Mouse (Mus musculus): Measurements from ENCODE around the gene Sphkap. TPM values are rescaled to one million over a fixed set of nuclear protein-coding genes. Genes with fewer than 3 reads are reported as not detected.

Sphkap gene
- polyA plus RNA-seq, 1 experiment: 10.9 TPM

DNA sequence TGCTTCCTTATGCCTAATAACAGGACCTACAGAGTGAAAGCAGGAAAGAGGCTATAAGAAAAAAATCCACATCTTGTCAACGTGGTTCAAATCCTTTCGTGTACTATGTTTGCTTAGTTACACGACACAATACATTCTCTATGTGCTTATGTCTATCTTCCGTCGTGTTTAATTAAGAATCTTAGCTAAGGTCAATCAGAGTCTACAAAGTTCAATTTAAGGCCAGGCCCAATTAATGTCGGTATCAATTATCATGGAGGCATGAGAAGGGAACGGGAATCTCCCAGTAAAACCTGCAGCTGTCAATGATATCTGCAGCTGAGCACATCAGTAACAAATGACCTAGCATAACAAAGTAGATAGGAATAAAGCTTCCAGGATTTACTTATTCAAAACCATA, 122.1 kb downstream of the Sphkap start:
- DNase-seq (ENCODE audit: low read depth): no peak
- TF ChIP-seq POLR2A (IDR thresholded peaks at IDR 0.05; ENCODE audit: borderline replicate concordance, extremely low read depth, insufficient read depth, insufficient read length, poor library complexity, severe bottlenecking) (no peak), CTCF (IDR thresholded peaks at IDR 0.05; ENCODE audit: borderline replicate concordance, extremely low read depth, insufficient read depth, insufficient read length) (no peak)

DNA sequence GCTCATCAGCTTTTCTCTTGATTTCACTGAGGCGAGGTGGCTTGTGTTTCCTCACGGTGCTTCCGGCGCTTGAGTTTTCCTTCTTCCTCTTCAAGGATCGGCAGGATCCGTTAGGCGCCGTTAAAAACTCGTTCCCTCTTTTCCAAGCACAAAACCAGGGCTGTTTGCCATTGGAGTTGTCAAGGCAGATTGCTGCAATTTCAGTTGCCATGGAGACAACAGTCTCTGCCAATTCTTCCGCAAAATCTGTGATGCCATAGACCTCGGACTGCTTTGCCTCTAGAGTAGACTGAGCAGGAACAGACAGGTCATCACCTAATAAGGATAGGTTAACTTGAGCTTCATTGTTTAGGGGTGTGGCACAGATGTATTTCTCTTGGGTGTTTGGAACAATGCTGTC, 131.0 kb downstream of the Sphkap start:
- TF ChIP-seq POLR2A (IDR thresholded peaks at IDR 0.05; ENCODE audit: borderline replicate concordance, extremely low read depth, insufficient read depth, insufficient read length, poor library complexity, severe bottlenecking) (no peak), CTCF (IDR thresholded peaks at IDR 0.05; ENCODE audit: borderline replicate concordance, extremely low read depth, insufficient read depth, insufficient read length) (no peak)
- peak; percentile 92 for DNase-seq (ENCODE audit: low read depth)

DNA sequence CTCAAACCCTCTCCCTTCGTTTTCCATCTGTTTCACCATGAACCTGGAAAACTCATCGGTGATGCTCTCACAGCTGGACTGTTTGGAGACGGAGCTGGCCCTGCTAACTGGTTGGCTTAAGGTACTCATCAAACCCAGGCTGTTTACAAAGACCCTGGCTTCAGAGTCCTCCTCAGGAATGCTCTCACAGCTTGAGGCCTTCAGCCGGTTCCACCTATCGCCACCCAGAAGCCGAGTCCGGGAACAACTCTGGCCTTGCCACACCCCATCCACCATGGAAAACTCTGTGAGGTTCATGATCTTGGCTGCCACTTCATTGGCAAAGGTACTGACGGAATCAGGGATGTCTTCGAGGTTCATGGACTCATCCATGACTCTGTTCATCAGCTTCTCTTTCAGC, 131.4 kb downstream of the Sphkap start:
- TF ChIP-seq POLR2A (IDR thresholded peaks at IDR 0.05; ENCODE audit: borderline replicate concordance, extremely low read depth, insufficient read depth, insufficient read length, poor library complexity, severe bottlenecking): no peak
- TF ChIP-seq CTCF (IDR thresholded peaks at IDR 0.05; ENCODE audit: borderline replicate concordance, extremely low read depth, insufficient read depth, insufficient read length): no peak
- no peak for DNase-seq (ENCODE audit: low read depth)

DNA sequence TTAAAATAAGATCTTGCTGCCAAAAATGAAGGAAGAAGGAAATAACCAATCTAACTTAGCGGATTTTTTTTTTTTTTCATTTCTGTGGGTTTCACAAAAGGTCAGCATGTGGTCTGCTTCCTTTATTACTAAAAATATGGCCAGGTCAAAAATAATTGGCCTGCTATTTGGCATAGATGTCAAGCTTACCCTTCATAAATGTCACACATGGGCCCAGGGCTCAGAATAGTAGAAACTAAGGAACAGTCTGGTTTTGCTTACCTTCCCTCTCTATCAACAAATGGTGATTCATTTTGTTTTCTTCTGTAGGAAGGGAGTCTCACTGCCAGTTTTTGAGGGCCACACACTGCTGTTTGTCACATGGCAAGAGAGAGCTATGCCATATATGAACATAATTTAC, 156.3 kb downstream of the Sphkap start:
- TF ChIP-seq CTCF (IDR thresholded peaks at IDR 0.05; ENCODE audit: borderline replicate concordance, extremely low read depth, insufficient read depth, insufficient read length) (no peak), POLR2A (IDR thresholded peaks at IDR 0.05; ENCODE audit: borderline replicate concordance, extremely low read depth, insufficient read depth, insufficient read length, poor library complexity, severe bottlenecking) (no peak)

DNA sequence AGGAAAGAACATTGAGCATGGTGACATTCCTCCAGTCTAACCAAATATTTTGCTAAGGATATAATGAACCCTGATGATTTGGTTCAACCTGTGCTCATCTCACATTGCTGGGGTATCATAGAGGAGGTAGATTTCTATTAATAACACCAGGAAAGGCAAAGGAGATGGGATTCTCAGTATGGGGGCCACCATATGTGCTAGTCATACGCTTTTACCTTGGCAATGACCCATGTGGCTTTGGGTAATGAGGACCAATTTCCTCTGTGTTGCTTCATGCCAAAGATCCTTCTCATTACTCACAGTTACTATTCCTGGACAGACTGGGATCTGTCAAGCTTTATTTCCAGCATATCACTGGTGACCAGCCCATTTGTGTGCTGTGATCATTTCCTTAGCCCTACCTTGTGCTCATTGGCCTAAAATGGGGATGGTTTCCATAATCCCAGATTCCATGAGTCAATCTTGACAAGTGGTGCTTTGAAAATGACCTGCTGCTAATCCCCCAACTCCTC, 159.7 kb downstream of the Sphkap start:
- no peak for TF ChIP-seq POLR2A (IDR thresholded peaks at IDR 0.05; ENCODE audit: borderline replicate concordance, extremely low read depth, insufficient read depth, insufficient read length, poor library complexity, severe bottlenecking)
- no peak for TF ChIP-seq CTCF (IDR thresholded peaks at IDR 0.05; ENCODE audit: borderline replicate concordance, extremely low read depth, insufficient read depth, insufficient read length)
- DNase-seq (ENCODE audit: low read depth): no peak

More for the DNA sequence above, 156.3 kb downstream of the Sphkap start:
- DNase-seq (ENCODE audit: low read depth): no peak

DNA sequence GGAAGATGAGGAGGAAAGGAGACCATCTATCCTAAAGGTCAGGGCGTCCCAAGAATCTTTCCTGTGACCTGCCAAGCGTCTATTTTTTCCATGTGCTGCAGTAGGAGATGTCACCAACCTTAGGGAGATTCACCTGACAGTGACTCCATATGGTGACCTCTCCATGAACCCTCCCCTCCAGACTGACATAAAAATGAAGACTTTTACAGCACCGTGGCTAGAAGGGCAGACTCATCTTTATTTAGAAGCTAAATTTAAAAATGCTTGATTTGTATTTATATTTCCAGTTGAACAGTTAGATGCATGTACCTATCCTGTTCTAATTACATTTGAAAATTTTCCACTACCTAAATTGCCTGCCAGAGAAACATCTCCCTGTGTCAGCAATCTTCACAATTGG, 180.1 kb downstream of the Sphkap start:
- DNase-seq (ENCODE audit: low read depth): no peak
- TF ChIP-seq POLR2A (IDR thresholded peaks at IDR 0.05; ENCODE audit: borderline replicate concordance, extremely low read depth, insufficient read depth, insufficient read length, poor library complexity, severe bottlenecking) (no peak), CTCF (IDR thresholded peaks at IDR 0.05; ENCODE audit: borderline replicate concordance, extremely low read depth, insufficient read depth, insufficient read length) (no peak)

DNA sequence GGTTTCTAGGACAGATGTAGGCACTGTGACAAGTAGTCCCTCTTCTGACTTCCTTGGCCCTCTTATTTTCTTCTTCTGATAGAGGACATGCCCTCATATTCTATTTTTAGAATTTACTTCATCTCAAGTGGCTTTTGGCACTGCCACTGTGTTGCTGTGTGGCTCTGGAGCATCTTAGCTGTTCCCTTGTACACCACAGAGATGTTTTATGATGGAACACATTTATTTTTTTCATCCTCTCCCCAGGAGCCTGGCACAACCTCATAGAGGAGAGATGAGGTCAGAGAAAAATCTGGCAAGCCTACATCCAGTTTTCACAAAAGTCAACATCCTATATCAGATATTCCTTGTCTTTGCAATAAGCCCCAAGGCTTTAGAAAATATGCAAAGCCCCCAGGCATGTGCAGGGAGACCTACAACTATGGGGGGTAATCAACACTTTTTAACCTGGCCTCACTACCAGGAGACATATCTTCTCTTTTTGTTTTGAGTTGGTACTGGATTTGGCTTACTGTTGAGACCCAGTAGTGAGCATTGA, 183.5 kb downstream of the Sphkap start:
- no peak for TF ChIP-seq CTCF (IDR thresholded peaks at IDR 0.05; ENCODE audit: borderline replicate concordance, extremely low read depth, insufficient read depth, insufficient read length)
- no peak for TF ChIP-seq POLR2A (IDR thresholded peaks at IDR 0.05; ENCODE audit: borderline replicate concordance, extremely low read depth, insufficient read depth, insufficient read length, poor library complexity, severe bottlenecking)
- no peak for DNase-seq (ENCODE audit: low read depth)

DNA sequence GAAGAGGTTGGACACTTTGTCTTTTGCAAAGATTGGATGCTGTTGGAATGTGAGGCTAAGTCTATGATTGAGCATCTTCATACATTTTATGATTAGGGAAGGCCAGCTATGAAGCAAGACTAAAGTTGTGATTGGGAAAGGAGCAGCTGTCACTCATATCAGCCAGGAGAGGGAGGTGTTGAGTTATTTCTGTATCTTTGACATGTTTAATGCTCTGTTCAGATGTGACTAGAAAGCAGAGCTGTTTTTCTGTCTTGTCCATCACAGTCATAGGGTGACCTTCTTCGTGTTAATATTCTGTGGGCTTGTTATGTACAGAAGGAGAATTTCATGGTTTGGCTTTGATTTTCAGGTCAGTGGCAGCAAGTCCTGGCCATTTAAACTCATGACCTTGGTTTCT, 184.9 kb downstream of the Sphkap start:
- peak; percentile 57 for DNase-seq (ENCODE audit: low read depth)
- TF ChIP-seq CTCF (IDR thresholded peaks at IDR 0.05; ENCODE audit: borderline replicate concordance, extremely low read depth, insufficient read depth, insufficient read length) (peak; percentile 33; the same call in 1 of the 2 replicates), POLR2A (IDR thresholded peaks at IDR 0.05; ENCODE audit: borderline replicate concordance, extremely low read depth, insufficient read depth, insufficient read length, poor library complexity, severe bottlenecking) (no peak)

DNA sequence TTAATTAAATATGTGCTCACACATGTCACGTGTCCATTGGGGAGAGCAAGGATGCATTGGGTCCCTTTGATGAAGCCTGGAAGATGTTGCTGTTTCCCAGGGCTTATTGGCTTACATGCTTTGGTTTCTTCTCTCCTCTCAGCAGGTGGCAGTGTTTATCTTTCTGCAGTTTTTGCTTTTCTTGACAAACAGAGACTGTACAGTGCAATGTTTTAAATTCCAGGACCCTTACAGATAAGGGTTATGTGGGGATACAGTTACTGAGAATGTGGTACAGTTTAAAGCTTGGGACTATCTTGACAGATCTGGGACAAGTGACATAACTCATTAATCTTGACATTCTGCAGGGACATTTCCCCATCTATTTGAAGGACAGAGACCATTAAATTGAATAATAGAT, 189.7 kb downstream of the Sphkap start:
- TF ChIP-seq POLR2A (IDR thresholded peaks at IDR 0.05; ENCODE audit: borderline replicate concordance, extremely low read depth, insufficient read depth, insufficient read length, poor library complexity, severe bottlenecking) (no peak), CTCF (IDR thresholded peaks at IDR 0.05; ENCODE audit: borderline replicate concordance, extremely low read depth, insufficient read depth, insufficient read length) (peak; percentile 15; the same call in 1 of the 2 replicates)
- DNase-seq (ENCODE audit: low read depth): peak; percentile 76

DNA sequence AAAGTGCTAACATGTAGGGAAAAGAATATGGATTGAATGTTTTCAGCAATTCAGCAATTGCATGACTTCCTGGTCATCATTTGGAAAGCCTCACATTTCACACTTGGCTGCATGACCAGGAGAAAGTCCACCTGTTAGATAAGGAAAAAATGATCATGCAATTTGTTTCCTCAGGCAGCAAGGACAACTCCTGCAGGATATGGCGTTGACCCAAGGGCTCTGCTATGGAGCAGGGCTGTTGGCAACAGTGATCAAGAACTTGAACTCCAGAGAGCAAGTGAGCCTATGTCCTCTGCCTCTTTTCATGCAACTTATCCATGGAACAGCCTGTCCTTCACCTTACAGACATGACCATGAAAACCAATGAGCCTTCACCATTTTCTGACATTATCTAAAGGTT, 198.0 kb downstream of the Sphkap start:
- TF ChIP-seq CTCF (IDR thresholded peaks at IDR 0.05; ENCODE audit: borderline replicate concordance, extremely low read depth, insufficient read depth, insufficient read length): no peak
- TF ChIP-seq POLR2A (IDR thresholded peaks at IDR 0.05; ENCODE audit: borderline replicate concordance, extremely low read depth, insufficient read depth, insufficient read length, poor library complexity, severe bottlenecking): no peak
- no peak for DNase-seq (ENCODE audit: low read depth)

Other genes with a start within 250 kb of the Sphkap start
- gene Daw1, start 248.4 kb downstream of the Sphkap start, polyA plus RNA-seq (2012; rRNA removed): 2.3 and 2.8 TPM in 2 replicates